Mouse (Mus musculus) embryonic facial prominence, embryonic 13.5 days (tissue): Measurements from ENCODE around the gene Maml3. TPM values are rescaled to one million over a fixed set of nuclear protein-coding genes. Genes with fewer than 3 reads are reported as not detected.

ENCODE experiments used
- ATAC-seq: fragments of 200-750 bp; cut with Nextera tagmentation; 2 replicates; pipeline ENCODE4 v1.8.0; 2017; ENCODE audit warnings: low read depth; ENCODE audit not compliant: insufficient number of reproducible peaks, insufficient read depth, low FRiP score, low TSS enrichment
- H3K27ac ChIP-seq: fragments of 300-500 bp; sonication (generic); 2 replicates; pipeline ENCODE4 v1.5.1; 2015; ENCODE audit warnings: moderate library complexity, mild to moderate bottlenecking, inconsistent platforms
- H3K27me3 ChIP-seq: fragments of 300-500 bp; sonication (generic); 2 replicates; pipeline ENCODE4 v1.6.1; 2015; ENCODE audit warnings: mild to moderate bottlenecking, inconsistent platforms
- H3K36me3 ChIP-seq: fragments of 300-500 bp; sonication (generic); 2 replicates; pipeline ENCODE4 v1.6.1; 2015; ENCODE audit warnings: mild to moderate bottlenecking, inconsistent platforms
- H3K4me1 ChIP-seq: fragments of 300-500 bp; sonication (generic); 2 replicates; pipeline ENCODE4 v1.6.1; 2015; ENCODE audit warnings: inconsistent platforms
- H3K4me2 ChIP-seq: fragments of 300-500 bp; sonication (generic); 2 replicates; pipeline ENCODE4 v1.6.1; 2015; ENCODE audit warnings: moderate library complexity, mild to moderate bottlenecking, inconsistent platforms
- H3K4me3 ChIP-seq: fragments of 300-500 bp; sonication (generic); 2 replicates; pipeline ENCODE4 v1.5.1; 2015; ENCODE audit warnings: mild to moderate bottlenecking, inconsistent platforms
- H3K9ac ChIP-seq: fragments of 300-500 bp; sonication (generic); 2 replicates; pipeline ENCODE4 v1.6.1; 2015; ENCODE audit warnings: mild to moderate bottlenecking, inconsistent platforms
- H3K9me3 ChIP-seq: fragments of 300-500 bp; sonication (generic); 2 replicates; pipeline ENCODE4 v1.6.1; 2016; ENCODE audit warnings: inconsistent platforms
- WGBS: fragments of 180-500 bp; shearing (Covaris S2); methylation state at CpG from one replicate; pipeline ENCODE4 v1.1.7; 2015; ENCODE audit warnings: mixed read lengths; 5-methylcytosine and 5-hydroxymethylcytosine counted together
- polyA plus RNA-seq: library from polyadenylated mRNA; unstranded; fragments of >200 nt; fragmentation: Nextera tagmentation; extraction: Ambion mirVana; gene quantifications from 2 replicates; pipeline ENCODE4 v1.2.1, GENCODE M21; 2015

Maml3 gene
- polyA plus RNA-seq, 1 experiment from 2014 or later = 6.5 TPM

DNA sequence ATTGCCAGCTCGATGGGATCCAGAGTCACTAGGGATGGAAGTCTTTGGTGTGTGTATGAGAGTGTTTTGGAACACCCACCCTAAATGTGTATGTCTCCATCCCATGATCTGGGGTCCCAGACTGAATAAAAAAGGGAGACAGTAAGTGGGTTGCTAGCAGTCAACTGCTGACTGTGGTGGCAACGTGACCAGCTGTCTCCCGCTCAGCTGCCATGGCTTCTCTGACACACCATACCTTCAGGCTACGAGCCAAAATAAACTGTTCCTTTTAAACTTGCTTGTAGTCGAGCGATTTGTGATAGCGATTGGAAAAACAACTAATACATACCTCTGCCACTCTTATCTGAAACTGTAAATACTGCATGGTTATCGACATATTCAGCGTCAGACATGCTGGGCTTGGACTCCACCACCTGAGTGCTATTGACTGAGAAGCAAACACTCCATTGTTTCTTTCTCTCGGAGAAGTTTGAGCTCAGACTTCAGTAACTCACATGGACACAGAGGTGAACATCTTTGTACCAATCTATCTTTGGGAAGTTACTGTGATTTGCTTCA lies 213.2 kb downstream of the Maml3 start:
- no peaks in the 10 kb centered on the region for H3K9me3 ChIP-seq
- H3K27ac ChIP-seq = no peak overlapping the region
- peaks cover 26% of the 10 kb centered on the region for H3K4me1 ChIP-seq
- H3K36me3 ChIP-seq = no peaks in the 10 kb centered on the region
- H3K4me2 ChIP-seq = no peak overlapping the region
- no peak for ATAC-seq
- 82% methylated on average over 10 of the region's 10 CpGs for WGBS
- H3K9ac ChIP-seq = no peak overlapping the region
- no peak overlapping the region for H3K4me3 ChIP-seq
- H3K27me3 ChIP-seq = no peaks in the 10 kb centered on the region

DNA sequence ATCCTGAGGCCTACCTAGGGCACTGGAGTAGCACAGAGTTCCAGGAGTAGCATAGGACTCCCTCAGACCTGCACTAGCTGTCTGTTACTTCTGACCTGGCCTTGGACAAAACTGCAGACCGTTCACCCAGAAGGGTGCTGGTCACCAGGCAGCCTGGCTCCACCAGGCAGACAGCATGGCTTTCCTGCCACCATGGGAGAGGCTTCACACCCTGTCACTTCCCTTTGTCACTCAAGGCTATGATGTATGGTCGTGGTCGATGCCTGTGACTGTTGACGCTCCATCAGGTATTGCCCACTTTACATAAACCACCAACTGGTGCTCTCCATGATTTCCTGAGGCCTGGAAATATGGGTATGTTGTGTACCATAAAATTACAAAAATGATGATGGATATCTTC lies 214.7 kb downstream of the Maml3 start:
- Histone ChIP-seq H3K27ac (no peak overlapping the region; the same call in 1 of the 2 replicates), H3K4me2 (no peak overlapping the region), H3K4me3 (no peak overlapping the region), H3K36me3 (no peaks in the 10 kb centered on the region), H3K9me3 (no peaks in the 10 kb centered on the region), H3K4me1 (peaks cover 36% of the 10 kb centered on the region), H3K27me3 (no peaks in the 10 kb centered on the region), H3K9ac (no peak overlapping the region)
- 81% methylated on average over 4 of the region's 4 CpGs for WGBS
- ATAC-seq = no peak

DNA sequence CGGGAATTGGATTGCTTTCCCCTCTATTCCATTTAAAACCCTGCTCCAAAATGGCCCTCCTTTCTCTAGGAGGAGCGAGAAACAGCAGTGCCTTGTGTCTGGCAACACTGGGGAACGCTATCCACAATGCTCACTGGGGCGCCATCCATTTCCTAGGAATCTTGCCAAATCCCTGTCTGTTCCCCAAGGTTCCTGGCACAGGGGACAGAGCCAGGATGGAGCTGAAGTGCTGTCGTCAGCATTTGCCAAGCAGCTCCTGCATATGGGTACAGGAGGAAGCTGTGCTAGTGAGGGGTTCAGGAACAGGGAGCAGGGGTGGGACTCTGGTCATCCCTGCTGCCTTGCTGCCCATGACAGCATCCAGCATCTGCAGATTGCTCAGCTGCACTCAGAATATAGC lies 215.1 kb downstream of the Maml3 start:
- Histone ChIP-seq H3K4me2 (no peak overlapping the region), H3K9ac (no peak overlapping the region), H3K9me3 (no peaks in the 10 kb centered on the region), H3K27ac (no peak overlapping the region; the same call in 1 of the 2 replicates), H3K36me3 (no peaks in the 10 kb centered on the region), H3K27me3 (no peaks in the 10 kb centered on the region), H3K4me1 (peaks cover 38% of the 10 kb centered on the region), H3K4me3 (no peak overlapping the region)
- no peak for ATAC-seq
- WGBS = 55% methylated on average over 5 of the region's 5 CpGs

DNA sequence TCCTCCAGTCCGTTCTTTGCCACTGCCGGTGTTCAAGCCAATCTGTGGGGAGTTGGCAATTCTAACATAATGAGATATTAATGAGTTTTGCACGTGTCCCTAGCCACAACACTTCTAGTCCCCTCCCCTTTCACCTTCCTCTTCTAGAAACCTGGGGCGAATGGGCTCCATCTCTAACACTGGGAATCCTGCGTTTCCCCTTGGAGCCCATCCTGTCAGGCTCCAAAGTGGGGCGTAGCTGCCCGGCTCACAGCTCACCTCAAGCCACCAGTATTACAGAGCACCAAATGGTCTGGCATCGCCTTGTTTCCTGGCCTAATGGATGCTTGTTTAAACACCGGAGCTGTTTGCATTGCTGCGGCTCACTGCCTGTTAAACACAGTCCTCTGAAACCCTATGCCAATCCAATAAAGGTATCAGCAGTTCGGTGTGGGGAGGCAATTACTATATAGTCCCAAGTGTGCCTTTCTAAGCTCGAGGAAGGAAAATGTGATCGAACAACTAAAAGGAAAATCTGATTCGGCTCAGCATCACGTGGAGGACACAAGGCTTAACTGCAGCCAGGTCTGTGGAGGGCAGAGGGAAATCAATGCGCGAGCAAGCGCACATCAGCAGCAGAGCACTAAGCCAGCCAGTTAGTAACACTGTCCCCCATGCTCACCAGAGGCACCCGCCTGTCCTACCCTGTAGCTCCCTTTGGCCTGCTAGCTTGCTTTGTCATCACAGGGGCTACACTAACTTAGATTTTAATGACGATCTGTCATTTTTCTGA lies 216.0 kb downstream of the Maml3 start:
- 13% methylated on average over 20 of the region's 20 CpGs for WGBS

DNA sequence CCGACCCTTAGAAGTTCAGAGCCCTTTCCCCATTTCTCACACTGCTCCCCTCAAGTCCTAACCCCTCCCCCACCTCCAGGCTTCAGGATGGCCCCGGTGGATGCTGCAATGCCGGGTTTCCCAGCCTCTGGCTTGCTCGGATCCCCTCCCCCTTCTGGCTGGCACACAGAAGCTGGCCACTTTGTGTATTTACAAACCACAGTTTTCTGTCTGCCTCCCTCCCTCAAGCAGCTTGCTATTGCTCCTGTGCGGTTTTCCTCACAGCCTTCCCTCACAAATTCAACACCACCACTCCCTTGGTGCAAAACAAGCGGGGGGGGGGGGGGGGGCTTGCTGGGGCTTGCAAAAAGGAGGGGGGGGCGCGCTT lies 216.6 kb downstream of the Maml3 start:
- Histone ChIP-seq H3K36me3 (no peaks in the 10 kb centered on the region), H3K9ac (peak overlapping the region; percentile 54), H3K4me1 (peaks cover 44% of the 10 kb centered on the region), H3K9me3 (no peaks in the 10 kb centered on the region), H3K4me2 (peak overlapping the region; percentile 55), H3K27me3 (no peaks in the 10 kb centered on the region), H3K4me3 (peak overlapping the region; percentile 26; the same call in 1 of the 2 replicates), H3K27ac (peak overlapping the region; percentile 30; the same call in 1 of the 2 replicates)
- 3% methylated on average over 8 of the region's 8 CpGs for WGBS
- ATAC-seq = no peak

More for the DNA sequence above, 216.0 kb downstream of the Maml3 start:
- Histone ChIP-seq H3K36me3 (no peaks in the 10 kb centered on the region), H3K4me3 (peak overlapping the region; percentile 26), H3K4me2 (peak overlapping the region; percentile 55), H3K27ac (peak overlapping the region; percentile 30), H3K9ac (peak overlapping the region; percentile 54), H3K27me3 (no peaks in the 10 kb centered on the region), H3K4me1 (peaks cover 42% of the 10 kb centered on the region), H3K9me3 (no peaks in the 10 kb centered on the region)
- no peak for ATAC-seq

GRCm38 (mm10) chr3:51885920-51886319 lies 219.0 kb downstream of the Maml3 start:
- peak overlapping the region; percentile 70 for H3K27ac ChIP-seq
- H3K36me3 ChIP-seq = no peaks in the 10 kb centered on the region
- 62% methylated on average over 5 of the region's 5 CpGs for WGBS
- no peaks in the 10 kb centered on the region for H3K9me3 ChIP-seq
- no peak overlapping the region for H3K4me3 ChIP-seq
- ATAC-seq = no peak
- H3K27me3 ChIP-seq = no peaks in the 10 kb centered on the region
- no peak overlapping the region for H3K4me2 ChIP-seq
- peaks cover 53% of the 10 kb centered on the region for H3K4me1 ChIP-seq
- H3K9ac ChIP-seq = no peak overlapping the region

DNA sequence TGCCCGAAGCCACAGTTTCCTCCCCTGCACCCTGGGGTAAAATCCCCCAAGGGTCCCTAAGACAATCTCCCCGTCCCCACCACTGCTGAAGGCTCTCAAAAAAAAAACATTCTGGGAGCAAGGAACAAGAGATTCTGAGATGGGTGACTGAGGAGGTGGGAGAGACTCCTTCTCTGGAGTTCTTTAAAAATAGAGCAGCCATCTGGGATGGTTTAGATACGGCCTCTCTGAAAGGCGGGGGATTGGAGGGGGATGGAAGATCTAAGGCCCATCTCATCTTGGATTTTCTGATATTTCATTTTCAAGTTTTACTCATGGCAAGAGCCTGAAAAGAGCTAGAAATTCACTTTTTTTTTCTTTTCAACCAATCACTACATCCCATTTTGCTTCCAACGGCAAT lies 219.4 kb downstream of the Maml3 start:
- Histone ChIP-seq H3K4me2 (no peak overlapping the region), H3K27me3 (no peaks in the 10 kb centered on the region), H3K4me3 (no peak overlapping the region), H3K4me1 (peaks cover 58% of the 10 kb centered on the region), H3K36me3 (no peaks in the 10 kb centered on the region), H3K9me3 (no peaks in the 10 kb centered on the region), H3K9ac (no peak overlapping the region), H3K27ac (peak overlapping the region; percentile 70)
- ATAC-seq = no peak
- 45% methylated on average over 5 of the region's 5 CpGs for WGBS

GRCm38 (mm10) chr3:51881981-51882380 lies 222.9 kb downstream of the Maml3 start:
- Histone ChIP-seq H3K4me3 (no peak overlapping the region), H3K36me3 (no peaks in the 10 kb centered on the region), H3K27ac (no peak overlapping the region), H3K9ac (no peak overlapping the region), H3K4me2 (no peak overlapping the region), H3K9me3 (no peaks in the 10 kb centered on the region), H3K4me1 (peaks cover 53% of the 10 kb centered on the region), H3K27me3 (no peaks in the 10 kb centered on the region)
- WGBS = 70% methylated on average over 10 of the region's 10 CpGs
- ATAC-seq = no peak

GRCm38 (mm10) chr3:51881393-51881792 lies 223.5 kb downstream of the Maml3 start:
- H3K4me1 ChIP-seq = peaks cover 53% of the 10 kb centered on the region
- ATAC-seq = no peak
- no peak overlapping the region for H3K4me2 ChIP-seq
- no peak overlapping the region for H3K4me3 ChIP-seq
- 65% methylated on average over 2 of the region's 2 CpGs for WGBS
- H3K27me3 ChIP-seq = no peaks in the 10 kb centered on the region
- no peak overlapping the region for H3K27ac ChIP-seq
- no peaks in the 10 kb centered on the region for H3K9me3 ChIP-seq
- H3K36me3 ChIP-seq = no peaks in the 10 kb centered on the region
- H3K9ac ChIP-seq = no peak overlapping the region

DNA sequence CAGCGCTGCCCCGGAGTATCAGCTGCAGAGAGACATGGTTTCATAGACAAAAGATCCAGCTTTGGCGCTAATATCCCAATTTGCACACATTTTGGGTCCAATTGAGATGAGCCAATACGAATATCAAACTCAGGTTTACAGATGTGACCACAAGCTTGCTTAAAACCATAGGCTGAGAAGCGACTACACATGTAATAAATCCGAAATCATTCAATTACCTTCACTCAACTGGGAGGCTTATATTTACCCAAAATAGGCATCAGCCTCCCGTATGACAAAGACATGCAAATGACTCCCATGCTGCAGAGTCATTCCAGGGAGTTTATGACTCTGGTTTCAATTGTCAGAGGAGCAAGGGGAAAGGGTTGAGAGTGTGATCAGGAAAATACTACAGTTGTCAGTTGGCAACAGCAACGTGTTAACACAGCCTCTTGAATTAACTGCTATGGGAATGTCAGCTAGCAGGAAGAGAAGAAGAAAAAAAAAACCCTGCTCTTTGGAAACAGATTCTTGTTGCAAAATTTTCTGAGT lies 224.3 kb downstream of the Maml3 start:
- H3K27ac ChIP-seq = no peak overlapping the region
- no peaks in the 10 kb centered on the region for H3K27me3 ChIP-seq
- H3K4me2 ChIP-seq = peak overlapping the region; percentile 28
- H3K9me3 ChIP-seq = no peaks in the 10 kb centered on the region
- no peak overlapping the region for H3K4me3 ChIP-seq
- ATAC-seq = no peak
- 43% methylated on average over 8 of the region's 8 CpGs for WGBS
- no peak overlapping the region for H3K9ac ChIP-seq
- no peaks in the 10 kb centered on the region for H3K36me3 ChIP-seq
- peaks cover 48% of the 10 kb centered on the region for H3K4me1 ChIP-seq

GRCm38 (mm10) chr3:51879211-51879610 lies 225.7 kb downstream of the Maml3 start:
- Histone ChIP-seq H3K4me3 (no peak overlapping the region), H3K36me3 (no peaks in the 10 kb centered on the region), H3K4me1 (peaks cover 41% of the 10 kb centered on the region), H3K4me2 (no peak overlapping the region), H3K9ac (no peak overlapping the region), H3K27ac (no peak overlapping the region), H3K27me3 (no peaks in the 10 kb centered on the region), H3K9me3 (no peaks in the 10 kb centered on the region)
- WGBS = 83% methylated on average over 11 of the region's 11 CpGs
- ATAC-seq = no peak

- H3K9me3 ChIP-seq = no peaks in the 10 kb centered on the region
- no peaks in the 10 kb centered on the region for H3K27me3 ChIP-seq
- no peaks in the 10 kb centered on the region for H3K36me3 ChIP-seq
- no peak overlapping the region for H3K9ac ChIP-seq
- no peak overlapping the region for H3K4me2 ChIP-seq
- 73% methylated on average over 9 of the region's 9 CpGs for WGBS
- no peak overlapping the region for H3K4me3 ChIP-seq
- peaks cover 35% of the 10 kb centered on the region for H3K4me1 ChIP-seq
- ATAC-seq = no peak
- no peak overlapping the region for H3K27ac ChIP-seq
Measured at GRCm38 (mm10) chr3:51878577-51878976, 226.3 kb downstream of the Maml3 start.
